Mouse (Mus musculus): Measurements from ENCODE around the gene Slc38a8. TPM values are rescaled to one million over a fixed set of nuclear protein-coding genes. Genes with fewer than 3 reads are reported as not detected.
A peak's percentile ranks its signal among the peaks of the same experiment; 100 is the strongest.

Slc38a8 gene
- polyA plus RNA-seq, 1 experiment from 2014 or later, result not detected

GRCm38 (mm10) chr8:119506106-119506505, 4.6 kb upstream of the Slc38a8 start:
- Histone ChIP-seq H3K4me1 (ENCODE audit: control insufficient read depth, insufficient read depth, low read length) (peaks cover 21% of the 10 kb centered on the region), H3K9ac (ENCODE audit: low read depth, low read length) (no peak overlapping the region), H3K27ac (ENCODE audit: low read depth, low read length) (no peak overlapping the region), H3K27me3 (ENCODE audit: control insufficient read depth, insufficient read depth, low read length) (peaks cover 13% of the 10 kb centered on the region), H3K4me3 (ENCODE audit: low read depth, low read length) (no peak overlapping the region), H3K36me3 (ENCODE audit: control insufficient read depth, insufficient read depth, low read length) (peaks cover 16% of the 10 kb centered on the region), H3K9me3 (replicated peaks; ENCODE audit: control insufficient read depth, low read length) (no peaks in the 10 kb centered on the region), H3K4me2 (no peak overlapping the region)
- WGBS (ENCODE audit: insufficient replicate concordance), result 68% methylated on average over 8 of the region's 8 CpGs
- no peak for ATAC-seq (replicated peaks; ENCODE audit: insufficient number of reproducible peaks, low FRiP score, low TSS enrichment)

- peaks cover 13% of the 10 kb centered on the region for H3K27me3 ChIP-seq (ENCODE audit: control insufficient read depth, insufficient read depth, low read length)
- no peaks in the 10 kb centered on the region for H3K9me3 ChIP-seq (replicated peaks; ENCODE audit: control insufficient read depth, low read length)
- H3K4me3 ChIP-seq (ENCODE audit: low read depth, low read length), result no peak overlapping the region
- no peak overlapping the region; the same call in 1 of the 2 replicates for H3K9ac ChIP-seq (ENCODE audit: low read depth, low read length)
- no peak overlapping the region for H3K27ac ChIP-seq (ENCODE audit: low read depth, low read length)
- H3K4me1 ChIP-seq (ENCODE audit: control insufficient read depth, insufficient read depth, low read length), result peaks cover 18% of the 10 kb centered on the region
- 28% methylated on average over 9 of the region's 9 CpGs for WGBS (ENCODE audit: insufficient replicate concordance)
- no peak for ATAC-seq (replicated peaks; ENCODE audit: insufficient number of reproducible peaks, low FRiP score, low TSS enrichment)
- no peak overlapping the region for H3K4me2 ChIP-seq
- peaks cover 14% of the 10 kb centered on the region for H3K36me3 ChIP-seq (ENCODE audit: control insufficient read depth, insufficient read depth, low read length)
Observed at GRCm38 (mm10) chr8:119505488-119505887, 4.0 kb upstream of the Slc38a8 start.

DNA sequence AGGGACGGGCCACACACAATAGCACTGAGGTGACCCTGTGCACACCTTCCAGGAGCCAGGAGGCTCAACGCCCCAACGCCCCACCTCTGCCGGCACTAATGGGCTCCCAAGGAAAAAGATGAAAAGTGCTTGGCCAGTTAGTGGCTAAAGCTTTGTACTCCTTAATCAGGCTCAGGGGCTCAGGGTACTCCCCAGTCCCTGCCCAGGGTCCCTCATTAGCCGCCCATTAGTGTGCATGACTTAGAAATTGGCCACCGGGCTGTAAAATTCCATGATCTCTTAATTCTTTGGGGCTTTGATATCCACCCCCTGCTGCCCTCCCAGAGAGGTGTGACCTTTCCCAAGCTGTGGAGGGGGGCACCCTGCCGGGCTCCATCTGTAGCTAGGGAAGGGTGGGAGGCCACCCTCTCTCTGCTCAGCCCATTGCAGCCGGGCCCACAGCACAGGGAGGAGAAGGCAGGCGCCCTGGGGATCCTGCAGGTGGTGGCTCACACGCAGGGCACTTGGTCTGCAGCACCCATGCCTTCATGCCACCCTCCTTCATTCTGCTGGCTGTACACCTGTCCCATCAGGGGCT, 1.8 kb upstream of the Slc38a8 start:
- H3K4me1 ChIP-seq (ENCODE audit: control insufficient read depth, insufficient read depth, low read length), result peaks cover 18% of the 10 kb centered on the region
- 45% methylated on average over 10 of the region's 10 CpGs for WGBS (ENCODE audit: insufficient replicate concordance)
- no peak for ATAC-seq (replicated peaks; ENCODE audit: insufficient number of reproducible peaks, low FRiP score, low TSS enrichment)

DNA sequence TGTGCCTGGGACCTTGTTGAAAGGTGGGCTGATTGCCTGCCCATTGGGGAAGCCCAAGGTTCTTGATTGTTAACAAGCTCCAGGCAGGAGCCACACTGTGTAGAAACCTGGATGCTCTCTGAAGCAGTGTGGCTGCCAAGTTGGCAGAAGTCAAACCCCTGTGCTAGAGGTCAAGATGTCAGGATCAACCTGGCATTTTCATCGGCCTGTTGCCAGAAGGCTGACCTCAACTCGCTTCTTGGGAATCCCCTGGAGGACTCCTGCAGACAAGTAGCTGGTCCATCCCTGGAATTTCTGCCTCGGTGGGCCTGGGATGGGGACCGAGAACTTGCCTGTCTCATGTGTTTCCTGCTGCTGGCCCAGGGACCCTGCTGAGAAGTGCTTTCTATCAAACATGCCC, 613 bp upstream of the Slc38a8 start:
- H3K27ac ChIP-seq (ENCODE audit: low read depth, low read length), result no peak overlapping the region
- 31% methylated on average over 4 of the region's 4 CpGs for WGBS (ENCODE audit: insufficient replicate concordance)
- peaks cover 18% of the 10 kb centered on the region for H3K4me1 ChIP-seq (ENCODE audit: control insufficient read depth, insufficient read depth, low read length)
- peaks cover 18% of the 10 kb centered on the region for H3K27me3 ChIP-seq (ENCODE audit: control insufficient read depth, insufficient read depth, low read length)
- H3K4me3 ChIP-seq (ENCODE audit: low read depth, low read length), result no peak overlapping the region
- H3K4me2 ChIP-seq, result no peak overlapping the region
- H3K9me3 ChIP-seq (replicated peaks; ENCODE audit: control insufficient read depth, low read length), result no peaks in the 10 kb centered on the region
- H3K36me3 ChIP-seq (ENCODE audit: control insufficient read depth, insufficient read depth, low read length), result no peaks in the 10 kb centered on the region
- ATAC-seq (replicated peaks; ENCODE audit: insufficient number of reproducible peaks, low FRiP score, low TSS enrichment), result no peak
- H3K9ac ChIP-seq (ENCODE audit: low read depth, low read length), result 0 out of 2 replicates have a peak overlapping the region, but pooled peaks have one; percentile 28

More for the DNA sequence above, 1.8 kb upstream of the Slc38a8 start:
- no peak overlapping the region for H3K9ac ChIP-seq (ENCODE audit: low read depth, low read length)
- H3K9me3 ChIP-seq (replicated peaks; ENCODE audit: control insufficient read depth, low read length), result no peaks in the 10 kb centered on the region
- H3K27me3 ChIP-seq (ENCODE audit: control insufficient read depth, insufficient read depth, low read length), result peaks cover 13% of the 10 kb centered on the region
- H3K4me3 ChIP-seq (ENCODE audit: low read depth, low read length), result no peak overlapping the region
- H3K27ac ChIP-seq (ENCODE audit: low read depth, low read length), result no peak overlapping the region
- H3K36me3 ChIP-seq (ENCODE audit: control insufficient read depth, insufficient read depth, low read length), result peaks cover 2% of the 10 kb centered on the region
- H3K4me2 ChIP-seq, result no peak overlapping the region

DNA sequence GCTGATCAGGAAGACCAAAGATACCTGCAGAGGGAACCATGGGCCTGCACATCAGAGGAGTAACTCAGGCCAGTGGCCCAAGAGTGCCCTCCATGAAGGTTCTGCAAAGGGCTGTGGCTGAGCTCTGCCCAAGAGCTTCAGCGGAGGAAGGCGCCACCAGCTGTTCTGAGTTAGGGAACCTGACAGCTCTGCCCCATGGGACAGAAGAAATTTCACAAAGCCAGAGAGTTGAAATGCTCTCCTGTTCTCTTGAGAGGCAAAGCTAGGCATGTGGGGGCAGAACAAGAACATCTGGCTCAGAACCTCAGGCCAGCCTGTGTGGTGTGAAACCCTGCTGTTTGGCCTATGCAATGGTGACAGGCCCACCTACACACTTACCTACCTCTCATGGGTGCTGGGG, 1.7 kb downstream of the Slc38a8 start:
- peaks cover 18% of the 10 kb centered on the region for H3K27me3 ChIP-seq (ENCODE audit: control insufficient read depth, insufficient read depth, low read length)
- no peak overlapping the region for H3K9ac ChIP-seq (ENCODE audit: low read depth, low read length)
- H3K9me3 ChIP-seq (replicated peaks; ENCODE audit: control insufficient read depth, low read length), result no peaks in the 10 kb centered on the region
- H3K36me3 ChIP-seq (ENCODE audit: control insufficient read depth, insufficient read depth, low read length), result no peaks in the 10 kb centered on the region
- H3K4me1 ChIP-seq (ENCODE audit: control insufficient read depth, insufficient read depth, low read length), result peaks cover 9% of the 10 kb centered on the region
- H3K4me2 ChIP-seq, result no peak overlapping the region
- ATAC-seq (replicated peaks; ENCODE audit: insufficient number of reproducible peaks, low FRiP score, low TSS enrichment), result no peak
- H3K27ac ChIP-seq (ENCODE audit: low read depth, low read length), result no peak overlapping the region
- WGBS (ENCODE audit: insufficient replicate concordance), result 90% methylated on average over 2 of the region's 2 CpGs
- H3K4me3 ChIP-seq (ENCODE audit: low read depth, low read length), result no peak overlapping the region

DNA sequence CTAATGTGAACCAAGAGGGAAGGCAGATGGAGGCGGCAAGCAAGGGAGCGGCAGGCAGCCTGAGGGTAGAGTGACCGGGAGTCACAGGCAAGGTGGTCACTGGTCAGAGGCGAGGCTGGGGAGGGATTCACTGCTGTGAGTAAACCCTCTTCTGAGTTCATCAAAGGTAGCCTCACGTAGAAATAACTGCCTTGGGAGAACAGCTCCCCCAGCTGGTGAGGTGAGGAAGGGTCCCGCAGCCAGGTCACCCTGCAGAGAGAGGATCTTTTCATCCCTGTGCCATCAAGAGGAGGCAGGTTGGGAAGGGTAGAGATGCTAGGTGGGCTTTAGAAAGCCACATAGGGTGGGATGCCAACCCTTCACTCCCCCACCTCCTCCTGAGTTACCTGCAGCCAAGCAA, 4.7 kb downstream of the Slc38a8 start:
- WGBS (ENCODE audit: insufficient replicate concordance), result 23% methylated on average over 6 of the region's 6 CpGs
- H3K27me3 ChIP-seq (ENCODE audit: control insufficient read depth, insufficient read depth, low read length), result peaks cover 9% of the 10 kb centered on the region

DNA sequence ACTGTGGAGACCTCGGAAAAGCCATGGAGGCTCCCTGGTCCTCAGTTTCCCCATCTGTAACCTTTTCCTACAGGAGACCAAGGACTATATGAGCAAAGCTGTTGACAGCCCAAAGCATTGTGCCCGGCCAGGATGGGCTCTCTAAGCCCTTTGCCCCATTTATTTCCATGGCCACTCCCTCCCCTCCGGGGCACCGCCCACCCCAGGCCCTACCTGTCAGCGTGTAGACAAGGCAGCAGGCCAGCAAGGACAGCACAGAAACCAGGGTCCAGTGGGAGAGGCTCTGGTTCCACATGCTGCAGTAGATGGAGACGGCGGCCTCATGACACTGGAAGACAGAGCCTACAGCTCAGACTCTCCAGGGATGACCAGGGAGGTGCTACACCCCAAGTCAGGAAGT, 14.4 kb downstream of the Slc38a8 start:
- no peaks in the 10 kb centered on the region for H3K27me3 ChIP-seq (ENCODE audit: control insufficient read depth, insufficient read depth, low read length)
- no peak overlapping the region for H3K4me3 ChIP-seq (ENCODE audit: low read depth, low read length)
- WGBS (ENCODE audit: insufficient replicate concordance), result 74% methylated on average over 7 of the region's 7 CpGs
- H3K4me2 ChIP-seq, result no peak overlapping the region
- no peaks in the 10 kb centered on the region for H3K9me3 ChIP-seq (replicated peaks; ENCODE audit: control insufficient read depth, low read length)
- H3K27ac ChIP-seq (ENCODE audit: low read depth, low read length), result no peak overlapping the region
- peaks cover 16% of the 10 kb centered on the region for H3K4me1 ChIP-seq (ENCODE audit: control insufficient read depth, insufficient read depth, low read length)
- no peaks in the 10 kb centered on the region for H3K36me3 ChIP-seq (ENCODE audit: control insufficient read depth, insufficient read depth, low read length)
- no peak overlapping the region for H3K9ac ChIP-seq (ENCODE audit: low read depth, low read length)
- no peak for ATAC-seq (replicated peaks; ENCODE audit: insufficient number of reproducible peaks, low FRiP score, low TSS enrichment)

More for the DNA sequence above, 4.7 kb downstream of the Slc38a8 start:
- no peak overlapping the region for H3K27ac ChIP-seq (ENCODE audit: low read depth, low read length)
- no peaks in the 10 kb centered on the region for H3K36me3 ChIP-seq (ENCODE audit: control insufficient read depth, insufficient read depth, low read length)
- H3K9ac ChIP-seq (ENCODE audit: low read depth, low read length), result 0 out of 2 replicates have a peak overlapping the region, but pooled peaks have one; percentile 3
- H3K4me3 ChIP-seq (ENCODE audit: low read depth, low read length), result no peak overlapping the region
- no peaks in the 10 kb centered on the region for H3K4me1 ChIP-seq (ENCODE audit: control insufficient read depth, insufficient read depth, low read length)
- ATAC-seq (replicated peaks; ENCODE audit: insufficient number of reproducible peaks, low FRiP score, low TSS enrichment), result no peak
- no peak overlapping the region for H3K4me2 ChIP-seq
- H3K9me3 ChIP-seq (replicated peaks; ENCODE audit: control insufficient read depth, low read length), result no peaks in the 10 kb centered on the region

DNA sequence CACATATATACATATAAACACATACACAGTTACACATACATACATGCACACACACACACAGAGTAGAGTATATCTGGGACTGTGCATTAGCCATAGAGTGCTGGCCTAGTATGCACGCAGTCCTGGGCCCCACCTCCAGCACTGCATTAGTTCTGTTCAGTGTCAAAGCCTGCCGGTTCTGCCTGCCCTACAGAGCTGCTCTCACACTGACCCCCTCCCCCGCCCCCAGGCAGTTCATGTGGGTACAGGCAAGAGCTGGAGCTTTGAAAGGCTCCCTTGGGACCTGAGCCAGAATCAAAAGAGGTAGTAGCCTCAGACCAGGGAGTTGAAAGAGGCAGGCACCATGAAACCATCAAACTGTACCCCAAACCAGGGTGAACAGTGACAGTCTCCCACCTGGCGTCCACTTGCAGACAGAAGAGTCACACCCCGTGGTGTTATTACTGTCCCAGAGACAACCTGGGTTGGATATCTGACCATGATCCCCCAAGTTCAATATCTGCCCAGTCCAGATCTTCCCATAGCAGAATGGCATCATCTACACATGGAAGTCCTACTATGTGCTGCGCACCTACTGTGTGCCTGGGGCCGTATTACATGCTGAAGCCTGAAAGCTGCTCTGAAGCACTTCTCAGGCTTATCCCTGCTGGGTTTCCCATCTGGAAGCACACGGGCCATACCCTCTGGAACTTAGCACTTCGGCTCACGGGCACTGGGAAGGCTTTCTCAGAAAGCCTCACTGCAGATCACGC, 17.2 kb downstream of the Slc38a8 start:
- Histone ChIP-seq H3K4me1 (ENCODE audit: control insufficient read depth, insufficient read depth, low read length) (0 out of 2 replicates have a peak, but pooled peaks cover 2% of the 10 kb centered on the region), H3K27ac (ENCODE audit: low read depth, low read length) (no peak overlapping the region), H3K27me3 (ENCODE audit: control insufficient read depth, insufficient read depth, low read length) (no peaks in the 10 kb centered on the region), H3K36me3 (ENCODE audit: control insufficient read depth, insufficient read depth, low read length) (no peaks in the 10 kb centered on the region), H3K9ac (ENCODE audit: low read depth, low read length) (no peak overlapping the region), H3K4me2 (no peak overlapping the region), H3K4me3 (ENCODE audit: low read depth, low read length) (no peak overlapping the region), H3K9me3 (replicated peaks; ENCODE audit: control insufficient read depth, low read length) (no peaks in the 10 kb centered on the region)
- no peak for ATAC-seq (replicated peaks; ENCODE audit: insufficient number of reproducible peaks, low FRiP score, low TSS enrichment)
- WGBS (ENCODE audit: insufficient replicate concordance), result 77% methylated on average over 11 of the region's 11 CpGs
